Mouse (Mus musculus): ENCODE data around the gene Ssrp1.

DNA sequence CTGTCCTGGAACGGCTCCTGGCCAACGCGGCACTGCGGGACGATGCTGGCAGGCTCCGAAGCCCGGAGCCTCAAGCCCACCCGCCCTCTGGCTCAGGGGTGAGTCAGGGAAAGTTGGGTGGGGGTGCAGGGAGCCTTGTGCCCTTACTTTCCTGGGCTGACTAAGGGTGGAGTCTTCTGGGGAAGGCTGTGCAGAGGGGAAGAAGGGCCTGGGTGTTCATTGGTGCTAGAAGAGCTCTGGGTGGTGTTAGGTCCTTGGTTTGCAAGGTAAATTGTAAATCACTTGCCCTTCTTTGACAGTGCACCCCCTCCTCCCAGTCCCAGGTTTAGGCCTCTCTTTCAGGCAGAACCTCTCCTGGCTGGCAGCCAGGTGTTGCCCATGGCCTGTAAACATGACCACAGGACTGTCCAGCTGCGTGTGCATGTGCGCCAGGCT is 24.1 kb downstream of the Ssrp1 start:
- TF ChIP-seq CTCF (IDR thresholded peaks at IDR 0.05; ENCODE audit: extremely low read depth, insufficient read length, insufficient replicate concordance, low read depth, low read length) (no peak), POLR2A (IDR thresholded peaks at IDR 0.05; ENCODE audit: low read depth, low read length) (no peak)
